Mouse (Mus musculus) gastrocnemius, adult 18-20 months (tissue): ENCODE results near the gene Polr2b. TPM values are rescaled to one million over a fixed set of nuclear protein-coding genes. Genes with fewer than 3 reads are reported as not detected.

ENCODE experiments used
- DNase-seq: peaks from one replicate; pipeline ENCODE4 v3.0.0; 2021; ENCODE audit warnings: low spot score
- long read RNA-seq, 2 experiments: library from polyadenylated mRNA; stranded (forward); transcript quantifications; one replicate each; pipeline ENCODE4 v2.0.0; 2021
- total RNA-seq, 2 experiments: library from RNA; stranded (reverse); gene quantifications; 2 replicates each; pipeline ENCODE4 v1.2.3; 2021

The Polr2b gene
- 10 to 100 TPM; 24.6 to 27.7 TPM for total RNA-seq
- long read RNA-seq, experiment 1, full-length matches to known transcripts = 41 of 52 reads
- long read RNA-seq, experiment 1, partial matches to known transcripts = 6 of 52 reads
- long read RNA-seq, experiment 1, other reads (novel, unspliced or antisense) = 5 of 52 reads
- long read RNA-seq, experiment 2, full-length matches to known transcripts = 31 of 38 reads
- long read RNA-seq, experiment 2, partial matches to known transcripts = 3 of 38 reads
- long read RNA-seq, experiment 2, other reads (novel, unspliced or antisense) = 4 of 38 reads

DNA sequence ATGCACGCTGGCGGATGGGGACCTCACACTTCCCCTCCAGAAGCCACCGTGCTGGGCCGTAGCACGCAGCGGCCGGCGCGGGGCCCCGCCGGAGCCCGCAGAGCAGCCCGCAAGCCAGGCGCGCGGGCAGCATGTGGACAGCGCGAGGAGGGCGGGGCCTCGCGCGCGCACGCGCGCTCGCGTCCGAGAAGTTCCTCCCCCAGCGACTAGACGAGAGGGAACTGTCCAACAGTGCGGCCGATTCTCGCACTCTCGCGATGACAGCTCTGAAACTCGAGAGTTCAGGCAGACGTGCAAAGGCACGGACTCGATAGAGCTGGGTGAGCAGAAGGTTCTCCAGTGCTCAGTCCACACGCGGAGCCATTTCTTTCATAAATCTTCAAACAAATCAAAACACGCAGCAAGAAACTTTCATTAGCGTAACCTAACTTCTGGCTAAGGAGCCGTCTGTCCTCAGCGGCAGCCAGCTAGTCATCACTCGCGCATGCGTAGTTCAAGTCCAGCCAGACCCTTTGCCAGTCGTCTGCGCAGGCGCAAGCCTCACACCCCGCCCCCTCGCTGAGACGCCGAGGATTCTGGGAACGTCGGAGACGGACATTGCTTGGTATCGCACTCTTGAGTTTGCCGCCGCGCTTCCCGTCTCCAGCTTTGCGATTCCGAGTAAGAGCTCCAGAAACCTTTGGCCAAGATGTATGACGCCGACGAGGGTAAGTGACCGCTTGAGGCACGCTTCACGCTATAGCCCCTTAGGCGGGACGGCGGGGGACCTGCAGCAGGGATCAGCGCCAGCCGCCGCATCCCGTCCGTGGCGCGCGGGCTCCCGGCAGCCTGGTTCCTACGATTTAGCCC, at the start of gene Polr2b, which contains the start of gene Noa1:
TSS of gene Polr2b (plus strand) at position 224 of the 849 bp plus-strand sequence.
TSS of gene Noa1 (minus strand) at position 161 of the 849 bp plus-strand sequence.
- peak; percentile 99 for DNase-seq

- DNase-seq = no peak
Observed at GRCm38 (mm10) chr5:77261137-77261536, 48.8 kb upstream of the Polr2b start.

GRCm38 (mm10) chr5:77262105-77262504, 47.8 kb upstream of the Polr2b start:
- no peak for DNase-seq

DNA sequence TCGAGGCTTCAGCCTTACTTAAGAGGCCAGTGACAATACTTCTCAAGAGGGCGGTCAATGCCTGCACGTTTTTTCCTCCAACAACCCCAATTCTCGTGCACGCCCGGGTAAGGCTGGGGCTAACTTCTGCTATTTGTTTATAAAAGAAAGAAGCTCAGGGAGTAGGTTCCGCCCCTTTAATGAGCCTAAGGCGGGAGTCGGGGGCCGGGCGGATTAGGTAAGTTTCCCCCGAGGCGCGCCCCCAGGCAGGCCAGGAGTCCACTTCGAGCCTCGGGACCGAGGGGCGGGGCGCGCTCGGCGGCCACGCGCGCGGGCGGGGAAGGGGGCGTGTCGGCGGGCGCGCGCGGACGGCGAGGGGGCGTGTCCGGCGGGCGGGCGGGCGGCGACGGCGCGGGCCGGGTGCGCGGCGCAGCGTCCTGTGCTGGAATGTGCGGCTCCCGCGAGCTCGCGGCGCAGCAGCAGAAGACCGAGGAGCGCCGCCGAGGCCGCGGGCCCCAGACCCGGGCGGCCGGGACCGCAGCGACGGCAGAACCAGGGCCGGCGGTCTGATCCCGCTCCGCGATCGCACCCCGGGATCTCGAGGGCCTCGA, 44.8 kb upstream of the Polr2b start, which contains the start of gene Rest:
TSS of gene Rest (plus strand) at position 411 of the 590 bp plus-strand sequence.
- DNase-seq = peak; percentile 60

- peak; percentile 59 for DNase-seq
Observed at GRCm38 (mm10) chr5:77265671-77266065, 44.3 kb upstream of the Polr2b start.

- peak; percentile 31 for DNase-seq
Observed at GRCm38 (mm10) chr5:77266066-77266885, 43.7 kb upstream of the Polr2b start.

- DNase-seq = no peak
Observed at GRCm38 (mm10) chr5:77266886-77267401, 43.0 kb upstream of the Polr2b start.

DNA sequence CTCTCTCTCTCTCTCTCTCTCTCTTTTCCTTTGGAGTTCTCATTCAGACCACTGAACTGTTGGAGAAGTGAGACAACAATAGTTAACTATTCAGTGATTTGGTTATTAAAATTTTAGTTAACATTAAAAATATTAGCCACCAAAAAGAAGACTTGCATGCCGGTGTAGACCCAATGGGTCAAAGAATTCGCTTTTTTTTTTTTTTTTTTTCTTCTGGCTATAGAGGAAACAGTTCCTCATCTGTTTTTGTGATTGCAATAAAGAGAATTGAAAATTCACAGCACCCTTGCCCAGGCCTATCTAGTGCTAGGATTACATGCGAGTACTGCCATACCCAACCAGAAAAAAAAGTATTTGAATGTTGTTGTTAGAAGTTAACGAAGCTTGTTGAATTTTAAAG, 42.5 kb upstream of the Polr2b start:
- no peak for DNase-seq

GRCm38 (mm10) chr5:77267957-77268624, 41.9 kb upstream of the Polr2b start:
- no peak for DNase-seq

DNA sequence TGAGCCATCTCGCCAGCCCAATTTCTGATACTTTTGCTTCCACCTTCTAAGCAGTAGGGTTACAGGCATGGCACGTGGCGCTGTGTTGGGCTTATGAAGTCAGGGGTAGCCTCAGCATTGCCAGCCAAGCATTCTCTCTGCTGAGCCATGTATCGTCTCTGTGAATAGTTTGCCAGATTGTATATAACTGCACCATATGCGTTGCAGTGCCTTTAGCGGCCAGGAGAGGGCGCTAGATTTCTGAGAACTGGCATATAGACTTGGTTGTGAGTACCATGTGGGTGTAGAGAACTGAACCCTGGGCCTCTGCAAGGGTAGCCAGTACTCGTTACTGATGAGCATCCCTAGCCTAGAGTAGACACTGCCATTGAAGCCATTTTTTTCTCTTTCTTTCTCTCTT, 40.5 kb upstream of the Polr2b start:
- DNase-seq = no peak

DNA sequence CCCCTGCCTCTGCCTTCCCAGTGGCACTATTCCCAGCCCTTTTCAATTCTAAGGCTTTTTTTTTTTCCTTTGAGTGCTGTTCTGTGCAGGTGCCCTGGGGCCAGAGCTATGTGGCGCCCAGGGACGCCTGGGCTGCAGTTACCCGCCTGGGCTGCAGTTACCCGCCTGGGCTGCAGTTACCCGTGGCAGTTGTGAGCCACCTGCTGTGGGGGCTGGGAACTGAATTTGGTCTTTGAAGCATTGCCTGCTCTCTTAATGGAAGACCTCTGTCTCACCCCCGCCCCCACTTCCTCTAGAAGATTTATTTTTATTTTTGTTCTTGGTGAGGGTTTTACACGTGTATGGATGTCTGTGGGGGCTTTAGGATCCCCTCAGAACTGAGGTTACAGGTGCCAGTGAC, 36.8 kb upstream of the Polr2b start:
- no peak for DNase-seq

DNA sequence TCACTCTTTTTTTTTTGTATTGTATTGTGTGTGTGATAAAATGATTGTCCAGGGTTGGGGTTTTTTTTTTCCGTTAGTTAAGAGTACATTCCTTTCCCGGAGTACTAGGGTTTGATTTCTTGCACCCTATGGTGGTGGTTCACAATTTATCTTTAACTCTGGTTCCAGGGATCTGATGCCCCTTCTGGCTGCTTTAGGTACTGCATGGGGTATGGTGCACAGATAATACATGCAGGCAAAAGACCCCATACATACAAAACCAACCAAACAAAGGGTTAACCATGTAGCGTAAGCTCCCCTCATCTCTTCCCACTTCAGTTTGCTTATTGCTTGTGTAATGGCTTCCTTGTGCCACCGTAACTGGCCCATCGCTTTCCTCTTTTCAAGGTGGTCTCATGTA, 34.0 kb upstream of the Polr2b start:
- peak; percentile 29 for DNase-seq

- DNase-seq = no peak
Observed at GRCm38 (mm10) chr5:77277204-77277603, 32.7 kb upstream of the Polr2b start.

DNA sequence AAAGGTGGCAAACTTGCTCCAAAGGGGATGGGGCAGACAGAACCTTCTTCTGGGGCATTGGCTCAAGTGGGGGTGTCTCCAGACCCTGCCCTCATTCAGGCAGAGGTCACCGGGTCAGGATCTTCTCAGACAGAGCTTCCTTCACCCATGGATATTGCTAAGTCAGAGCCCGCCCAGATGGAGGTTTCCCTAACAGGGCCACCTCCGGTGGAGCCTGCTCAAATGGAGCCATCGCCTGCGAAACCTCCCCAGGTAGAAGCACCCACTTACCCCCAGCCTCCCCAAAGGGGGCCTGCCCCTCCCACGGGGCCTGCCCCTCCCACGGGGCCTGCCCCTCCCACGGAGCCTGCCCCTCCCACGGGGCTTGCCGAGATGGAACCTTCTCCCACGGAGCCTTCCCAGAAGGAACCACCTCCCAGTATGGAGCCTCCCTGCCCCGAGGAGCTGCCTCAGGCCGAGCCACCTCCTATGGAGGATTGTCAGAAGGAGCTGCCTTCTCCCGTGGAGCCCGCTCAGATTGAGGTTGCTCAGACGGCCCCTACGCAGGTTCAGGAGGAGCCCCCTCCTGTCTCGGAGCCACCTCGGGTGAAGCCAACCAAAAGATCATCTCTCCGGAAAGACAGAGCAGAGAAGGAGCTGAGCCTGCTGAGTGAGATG, 28.3 kb upstream of the Polr2b start:
- DNase-seq = no peak

GRCm38 (mm10) chr5:77282242-77282641, 27.7 kb upstream of the Polr2b start:
- no peak for DNase-seq

- DNase-seq = no peak
Observed at GRCm38 (mm10) chr5:77285685-77286084, 24.3 kb upstream of the Polr2b start.

GRCm38 (mm10) chr5:77286904-77287303, 23.0 kb upstream of the Polr2b start:
- DNase-seq = no peak

GRCm38 (mm10) chr5:77287901-77288300, 22.0 kb upstream of the Polr2b start:
- DNase-seq = no peak

DNA sequence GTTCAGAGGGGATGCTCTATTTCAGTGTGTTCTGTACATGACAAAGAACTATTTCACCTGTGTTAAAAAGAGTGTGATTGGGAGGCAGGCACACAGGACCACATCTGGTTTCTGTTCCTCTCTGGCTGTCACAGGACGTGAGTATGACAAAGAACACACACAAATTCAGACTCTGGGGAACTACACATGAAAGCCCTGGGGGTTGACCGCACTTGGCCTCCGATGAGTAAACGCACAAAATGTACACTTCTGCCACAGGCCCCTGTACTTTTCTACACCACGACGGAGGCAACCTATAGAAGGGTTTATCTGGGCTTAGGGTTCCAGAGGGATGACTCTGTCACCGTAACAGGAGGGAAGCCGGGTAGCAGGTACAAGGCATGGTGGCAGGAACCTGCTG, 20.3 kb upstream of the Polr2b start:
- no peak for DNase-seq

- no peak for DNase-seq
Observed at GRCm38 (mm10) chr5:77290606-77291005, 19.3 kb upstream of the Polr2b start.
